Mouse (Mus musculus): ENCODE measurements around the gene AC124502.3. TPM values are rescaled to one million over a fixed set of nuclear protein-coding genes. Genes with fewer than 3 reads are reported as not detected.

AC124502.3 gene
- total RNA-seq, 4 experiments from 2014 or later: 0.59 to 3.9 (median 1.9) TPM

DNA sequence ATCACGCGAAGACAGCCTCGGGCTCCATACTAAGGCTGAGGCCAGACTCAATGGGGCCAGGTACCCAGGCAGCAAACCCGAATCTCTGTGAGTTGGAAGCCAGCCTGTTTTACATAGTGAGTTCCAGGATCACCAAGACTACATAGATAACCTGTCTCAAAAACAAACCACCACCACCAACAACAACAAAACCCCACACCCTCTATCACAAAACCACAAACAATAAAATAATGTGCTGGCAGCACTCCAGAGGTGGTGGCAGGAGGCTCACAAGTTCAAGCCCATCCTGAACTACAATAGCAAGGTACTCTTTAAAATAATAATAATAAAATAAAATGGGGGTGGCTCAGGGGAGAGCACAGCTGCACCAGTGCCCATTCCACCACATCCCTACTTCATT, 2.1 kb upstream of the AC124502.3 start:
- DNase-seq: no peak

DNA sequence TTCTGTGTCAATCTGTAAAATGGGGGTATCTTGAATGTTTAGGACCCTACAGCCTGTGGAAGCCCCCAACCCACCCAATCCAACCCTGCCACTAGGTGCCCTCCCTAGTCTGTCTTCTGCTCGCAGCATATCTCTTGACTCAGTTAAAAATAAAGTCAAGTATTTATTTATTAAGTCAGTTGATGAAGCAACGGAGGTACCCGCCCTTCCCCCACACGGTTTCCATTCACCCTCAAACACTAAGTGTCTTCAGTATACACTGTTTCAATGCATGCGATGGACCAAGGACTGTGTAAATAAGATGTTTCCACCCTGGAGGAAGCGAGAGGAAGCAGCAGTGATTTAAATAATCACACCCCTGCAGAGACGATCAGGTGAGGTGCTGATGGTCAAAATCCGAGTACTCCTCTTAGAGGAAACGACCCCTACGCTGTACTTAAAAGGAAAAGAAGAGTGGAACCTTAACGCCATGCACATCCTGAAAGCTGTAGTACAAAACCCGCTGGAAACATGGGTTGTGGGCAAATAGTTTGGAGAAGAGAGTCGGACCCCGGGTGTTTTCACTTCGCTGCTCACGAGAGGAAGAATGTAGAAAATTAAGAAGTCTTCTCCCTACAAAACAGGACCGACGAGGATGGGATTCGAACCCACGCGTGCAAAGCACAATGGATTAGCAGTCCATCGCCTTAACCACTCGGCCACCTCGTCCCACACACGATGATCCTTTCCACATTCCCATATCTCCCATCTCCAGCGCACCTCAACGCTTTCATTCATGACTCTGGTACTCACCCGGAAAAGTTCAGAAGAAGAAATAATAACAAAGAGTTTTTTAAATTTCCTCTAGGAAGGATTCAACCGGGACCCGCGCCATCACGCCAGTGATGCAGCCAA, 766 bp upstream of the AC124502.3 start:
- peak; percentile 78 for DNase-seq

DNA sequence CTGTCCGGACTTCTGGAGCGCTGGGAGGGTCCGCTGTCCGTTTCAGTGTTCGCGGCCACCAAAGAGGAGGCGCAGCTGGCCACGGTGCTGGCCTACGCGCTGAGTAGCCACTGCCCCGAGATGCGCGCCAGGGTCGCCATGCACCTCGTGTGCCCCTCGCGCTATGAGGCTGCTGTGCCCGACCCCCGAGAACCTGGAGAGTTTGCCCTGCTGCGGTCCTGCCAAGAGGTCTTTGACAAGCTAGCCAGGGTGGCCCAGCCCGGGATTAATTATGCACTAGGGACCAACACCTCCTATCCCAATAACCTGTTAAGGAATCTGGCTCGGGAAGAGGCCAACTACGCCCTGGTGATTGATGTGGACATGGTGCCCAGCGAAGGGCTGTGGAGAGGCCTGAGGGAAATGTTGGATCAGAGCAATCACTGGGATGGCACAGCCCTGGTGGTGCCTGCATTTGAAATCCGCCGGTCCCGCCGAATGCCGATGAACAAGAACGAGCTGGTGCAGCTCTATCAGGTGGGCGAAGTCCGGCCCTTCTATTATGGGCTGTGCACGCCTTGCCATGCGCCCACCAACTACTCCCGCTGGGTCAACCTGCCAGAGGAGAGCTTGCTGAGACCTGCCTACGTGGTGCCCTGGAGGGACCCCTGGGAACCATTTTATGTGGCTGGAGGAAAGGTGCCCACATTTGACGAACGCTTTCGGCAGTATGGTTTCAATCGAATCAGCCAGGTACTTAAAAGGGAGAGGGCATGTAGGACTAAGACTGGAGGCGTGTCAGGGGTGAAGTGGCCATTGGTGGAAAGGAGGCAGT, 817 bp downstream of the AC124502.3 start:
- no peak for DNase-seq

DNA sequence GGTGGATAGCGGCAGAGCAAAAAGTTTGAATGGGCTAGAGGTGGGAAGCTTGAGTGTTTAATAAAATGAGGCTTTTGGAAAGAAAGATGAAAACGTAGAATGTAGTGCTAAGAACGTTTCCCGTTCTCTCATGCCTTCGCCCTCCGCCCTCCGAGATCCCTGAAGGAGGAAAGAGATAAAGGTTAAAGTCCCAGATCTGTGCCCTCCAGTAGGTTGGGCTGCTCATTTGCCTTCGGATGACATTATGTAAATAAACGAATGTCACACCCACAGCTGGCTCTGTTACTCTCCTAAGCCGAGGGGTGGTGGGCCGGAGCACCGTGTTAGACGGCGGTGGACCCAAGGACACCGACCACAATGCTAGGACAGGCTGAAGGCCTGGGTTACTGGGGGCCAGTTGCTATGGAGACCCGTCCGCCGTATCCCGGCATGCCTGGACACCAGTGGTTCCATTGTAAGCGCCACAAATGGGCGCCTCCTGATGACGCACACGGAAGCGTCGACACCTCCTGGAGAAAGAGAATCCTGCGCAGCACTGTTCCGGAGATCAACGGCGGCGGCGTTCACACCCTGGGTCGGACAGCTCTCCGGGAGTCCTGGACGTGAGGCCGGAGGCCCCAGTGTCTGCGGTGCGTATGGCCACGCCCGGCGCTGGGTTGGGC, 2.3 kb downstream of the AC124502.3 start, which contains the start of gene Brms1:
Gene Brms1, plus strand, starts transcription at position 493 of the 662 bp plus-strand sequence.
- DNase-seq: peak; percentile 91

DNA sequence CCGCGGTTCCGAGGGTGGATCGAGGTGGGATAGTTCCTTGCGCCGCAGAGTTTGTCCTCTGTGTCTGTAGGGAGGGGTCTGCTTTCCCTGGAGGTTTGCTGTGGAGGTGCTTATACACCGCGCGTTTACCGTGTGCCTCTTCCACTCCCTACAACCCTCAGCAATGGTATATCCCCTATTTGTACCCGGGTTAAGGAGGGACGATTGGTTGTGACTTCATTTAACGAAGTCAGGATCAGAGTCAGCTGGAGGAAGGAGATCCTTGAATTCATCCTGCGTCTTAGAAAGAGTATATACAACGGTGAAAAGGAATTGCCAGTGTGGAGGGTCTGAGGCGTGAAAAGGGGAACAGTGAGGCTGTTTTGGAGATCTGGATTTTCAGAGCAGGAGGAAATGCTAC, 2.9 kb downstream of the AC124502.3 start:
- no peak for DNase-seq

DNA sequence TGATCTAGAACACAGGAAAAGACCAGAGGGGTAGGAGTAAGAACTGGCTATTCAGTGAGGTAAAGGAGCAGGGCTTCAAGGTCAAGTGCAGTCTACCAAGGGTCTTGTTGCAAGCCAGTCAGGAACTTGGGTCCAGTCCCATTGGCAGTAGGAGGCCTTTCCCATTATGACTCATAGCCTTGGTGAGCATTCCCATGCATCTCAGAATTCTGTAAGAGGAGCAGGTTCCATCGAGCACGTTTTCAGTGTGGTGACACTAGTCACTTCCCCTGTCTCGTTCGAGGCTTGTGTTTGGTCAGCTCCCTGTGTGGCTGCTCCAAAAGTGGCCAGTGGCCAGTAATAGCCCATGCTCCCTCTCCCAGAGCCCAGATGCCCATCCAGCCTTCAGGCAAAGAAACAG, 6.8 kb downstream of the AC124502.3 start:
- DNase-seq: no peak

DNA sequence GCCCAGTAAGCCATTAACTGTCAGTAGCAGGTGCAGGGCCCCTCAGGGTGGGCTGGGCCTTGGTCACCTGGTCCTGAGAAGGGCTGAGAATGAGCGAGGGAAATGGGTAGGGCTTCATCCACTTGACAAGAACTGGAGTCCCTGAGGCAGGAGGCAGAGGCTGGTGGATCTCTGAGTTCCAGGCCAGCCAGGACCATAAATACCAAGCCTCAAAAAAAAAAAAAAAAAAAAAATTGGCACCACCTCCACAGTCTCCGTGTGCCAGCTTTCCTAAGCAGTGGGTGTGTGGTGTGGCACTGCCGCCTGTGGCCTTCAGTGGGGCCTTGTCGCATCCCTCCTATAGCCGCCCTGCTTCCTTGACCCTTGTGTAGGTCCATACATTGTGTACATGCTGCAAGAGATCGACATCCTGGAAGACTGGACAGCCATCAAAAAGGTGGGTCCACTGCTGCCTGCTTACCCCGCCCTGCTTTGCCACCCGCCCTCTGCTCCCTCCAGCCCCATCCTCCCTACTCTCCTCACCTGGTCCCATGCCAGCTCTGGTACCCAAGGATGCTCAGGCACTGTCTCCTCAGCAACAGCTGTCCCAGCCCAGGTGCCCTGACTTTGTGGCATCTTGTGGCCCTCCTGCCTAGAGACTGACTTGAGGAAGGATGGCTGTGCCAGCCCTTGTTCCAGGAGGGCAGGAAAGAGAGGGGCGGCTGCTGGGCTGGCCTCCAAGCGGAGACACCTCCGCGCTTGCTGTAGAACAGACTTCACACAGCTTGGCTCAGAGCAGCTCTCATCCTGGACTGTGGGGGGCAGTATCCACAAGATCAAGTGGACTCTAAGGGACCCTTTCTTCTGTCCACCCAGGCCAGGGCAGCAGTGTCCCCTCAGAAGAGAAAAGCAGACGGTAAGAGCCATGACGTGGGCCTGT, 9.7 kb downstream of the AC124502.3 start:
- no peak for DNase-seq

DNA sequence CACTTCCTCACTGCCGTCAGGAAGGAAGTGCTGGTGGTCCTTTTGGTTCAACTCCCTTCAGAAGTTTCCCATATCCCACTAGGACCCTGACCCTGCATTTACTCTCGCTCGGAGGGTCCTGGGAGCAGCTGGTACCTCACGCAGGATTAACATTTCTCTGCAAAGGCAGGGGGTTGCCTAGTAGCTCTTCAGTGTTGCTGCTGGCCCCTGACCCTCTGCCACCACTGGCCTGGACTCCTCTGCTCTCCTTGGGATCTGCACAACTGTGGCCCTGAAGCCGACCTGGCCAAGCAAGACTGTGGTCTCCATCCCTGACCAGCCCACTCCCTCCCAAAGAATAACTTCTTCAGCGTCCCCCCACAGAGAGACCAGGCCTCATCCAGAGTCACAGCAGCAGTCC, 10.6 kb downstream of the AC124502.3 start:
- no peak for DNase-seq

DNA sequence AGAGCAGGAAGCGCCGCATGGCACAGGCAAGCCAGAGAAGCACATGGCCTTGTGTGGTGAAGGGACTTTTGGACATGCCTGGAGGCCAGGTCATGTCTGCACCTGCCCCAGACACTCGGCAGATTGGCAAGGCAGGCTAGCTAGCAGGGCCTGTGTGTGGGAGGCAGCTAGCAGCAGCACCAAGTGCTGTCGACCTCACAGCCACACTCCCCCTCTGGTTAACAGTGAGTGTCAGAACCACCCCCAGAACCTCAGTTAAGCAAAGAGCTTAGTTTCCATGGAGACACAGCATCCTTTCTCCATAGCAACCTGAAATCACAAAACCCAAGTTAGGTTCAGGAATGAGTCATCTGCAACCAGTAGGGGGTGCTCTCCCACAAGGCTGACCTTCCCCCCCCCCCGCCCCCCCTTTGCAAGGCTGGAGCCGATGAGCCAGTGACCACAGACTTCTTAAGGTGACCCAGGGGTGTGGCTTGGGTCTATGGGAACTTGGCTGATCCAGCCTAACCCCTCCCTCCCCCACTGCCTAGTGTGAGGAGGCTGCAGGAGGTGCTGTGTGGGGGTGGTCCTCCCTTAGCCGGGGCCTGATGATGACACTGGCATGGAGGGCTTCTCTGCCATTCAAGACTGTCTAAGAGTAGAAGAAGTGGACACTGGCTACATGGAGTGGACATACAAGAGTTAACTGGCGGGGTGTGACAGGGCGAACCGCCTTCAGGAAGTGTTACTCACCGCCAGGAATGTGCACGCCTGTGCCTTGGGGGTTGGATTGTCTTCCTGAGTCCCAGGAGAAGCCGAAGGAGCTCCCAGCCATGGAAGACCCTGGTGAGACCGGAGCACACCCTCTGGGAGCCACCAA, 11.6 kb downstream of the AC124502.3 start, which contains the start of gene Rin1:
Gene Rin1, plus strand, starts transcription at position 435 of the 859 bp plus-strand sequence.
- peak; percentile 61 for DNase-seq

DNA sequence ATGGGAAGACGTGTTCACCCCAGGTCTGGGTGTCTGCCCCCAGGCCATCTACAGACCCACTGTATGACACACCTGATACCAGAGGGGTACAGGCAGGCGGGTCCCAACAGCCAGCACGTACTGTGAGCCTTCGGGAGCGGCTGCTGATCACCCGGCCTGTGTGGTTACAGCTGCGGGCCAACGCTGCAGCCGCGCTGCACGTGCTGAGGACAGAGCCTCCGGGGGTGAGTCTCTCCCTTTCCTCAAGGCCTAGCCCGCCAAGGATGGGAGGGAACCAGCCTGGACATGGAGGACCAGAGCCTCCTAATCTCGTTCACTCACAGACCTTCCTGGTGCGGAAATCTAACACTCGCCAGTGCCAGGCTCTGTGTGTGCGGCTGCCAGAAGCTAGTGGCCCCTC, 12.3 kb downstream of the AC124502.3 start:
- DNase-seq: no peak

DNA sequence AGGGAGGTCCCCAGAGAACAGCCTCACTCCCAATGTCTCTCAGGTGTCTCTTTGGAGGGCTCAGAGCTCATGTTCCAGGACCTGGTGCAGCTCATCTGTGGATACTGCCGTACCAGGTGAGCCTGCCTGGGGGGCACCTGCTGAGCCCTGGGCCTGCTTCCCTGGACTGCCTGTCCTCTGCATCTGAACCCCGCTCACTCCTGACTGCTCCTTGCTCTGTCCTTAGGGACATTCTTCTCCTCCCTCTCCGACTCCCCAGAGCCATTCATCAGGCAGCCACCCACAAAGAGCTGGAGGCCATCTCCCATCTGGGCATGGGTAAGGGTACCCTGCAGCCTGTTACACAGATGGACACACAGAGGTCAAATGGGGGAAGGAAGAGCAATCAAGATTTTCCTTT, 12.8 kb downstream of the AC124502.3 start:
- no peak for DNase-seq

DNA sequence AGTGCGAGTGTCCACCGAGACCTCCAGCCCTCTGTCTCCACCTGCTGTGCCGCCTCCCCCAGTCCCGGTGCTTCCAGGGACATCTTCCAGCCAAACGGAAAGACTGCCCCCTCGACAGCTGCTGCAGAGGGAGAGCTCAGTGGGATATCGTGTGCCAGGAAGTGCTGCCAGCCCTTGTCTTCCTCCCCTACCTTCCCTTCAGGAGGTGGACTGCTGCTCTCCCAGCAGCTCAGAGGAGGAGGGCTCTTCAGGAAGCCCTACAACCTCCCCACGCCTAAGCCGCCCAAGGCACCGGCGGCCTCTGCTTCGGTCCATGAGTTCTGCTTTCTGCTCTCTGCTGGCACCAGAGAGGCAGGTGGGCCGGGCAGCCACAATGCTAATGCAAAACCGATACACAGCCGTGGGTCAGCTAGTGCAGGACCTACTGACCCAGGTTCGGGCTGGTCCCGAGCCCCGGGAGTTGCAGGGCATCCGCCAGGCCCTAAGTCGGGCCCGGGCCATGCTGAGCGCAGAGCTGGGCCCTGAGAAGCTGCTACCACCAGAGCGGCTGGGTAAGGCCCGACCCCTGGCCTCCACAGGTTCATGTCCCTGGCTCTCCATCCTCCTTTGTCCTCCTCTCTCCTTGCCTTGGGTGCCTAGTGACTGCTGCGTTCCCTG, 13.6 kb downstream of the AC124502.3 start:
- DNase-seq: no peak

DNA sequence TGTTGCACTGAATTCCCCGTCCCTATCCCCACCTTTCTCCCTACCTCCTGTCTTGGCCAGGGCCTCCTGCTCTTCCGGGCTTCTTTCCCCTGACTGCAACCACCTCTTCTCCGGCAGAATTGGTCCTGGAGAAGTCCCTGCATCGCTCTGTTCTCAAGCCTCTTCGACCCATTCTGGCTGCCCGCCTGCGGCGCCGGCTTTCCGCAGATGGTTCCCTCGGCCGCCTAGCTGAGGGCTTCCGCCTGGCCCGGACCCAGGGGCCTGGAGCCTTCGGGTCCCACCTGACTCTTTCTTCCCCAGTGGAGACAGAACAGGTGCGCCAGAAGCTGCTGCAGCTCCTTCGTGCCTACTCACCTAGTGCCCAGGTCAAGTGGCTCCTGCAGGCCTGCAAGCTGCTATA, 14.2 kb downstream of the AC124502.3 start:
- DNase-seq: no peak

DNA sequence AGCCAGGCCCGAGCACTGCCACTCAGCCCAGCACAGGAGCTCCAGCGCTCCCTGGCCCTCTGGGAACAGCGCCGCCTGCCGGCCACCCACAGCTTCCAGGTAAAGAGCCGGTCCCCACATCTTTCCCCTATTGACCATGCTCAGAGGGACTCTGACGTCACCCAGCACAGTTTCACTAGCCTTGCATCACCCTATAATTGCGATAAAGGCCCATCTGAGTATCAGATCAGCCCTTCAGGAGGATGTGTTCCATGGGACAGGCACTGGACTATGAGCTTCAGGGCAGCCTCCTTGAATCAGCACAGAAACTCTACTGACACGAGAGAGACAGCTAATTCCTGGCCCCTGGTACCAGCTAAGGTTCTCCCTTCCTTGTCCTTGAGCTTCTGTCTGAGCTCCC, 15.2 kb downstream of the AC124502.3 start:
- DNase-seq: no peak

DNA sequence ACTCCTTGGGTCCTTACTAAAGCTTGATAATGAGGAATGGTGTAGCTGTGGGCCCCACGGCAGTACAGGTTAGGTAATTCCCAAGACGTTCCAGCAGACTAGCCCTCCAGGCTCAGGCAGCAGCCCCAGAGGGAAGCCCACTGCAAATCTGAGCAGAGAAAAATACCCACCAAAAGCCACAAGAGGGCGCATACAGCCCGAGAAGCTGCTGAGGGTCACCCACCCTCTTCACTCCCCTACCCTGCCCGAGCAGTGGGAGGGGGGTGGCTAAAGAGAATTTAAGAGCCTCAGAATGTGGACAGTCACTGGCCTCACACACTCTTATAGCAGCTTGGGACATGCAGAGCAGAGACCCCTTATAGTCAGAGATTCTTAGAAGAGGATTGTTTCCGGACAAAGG, 17.6 kb downstream of the AC124502.3 start:
- DNase-seq: no peak

DNA sequence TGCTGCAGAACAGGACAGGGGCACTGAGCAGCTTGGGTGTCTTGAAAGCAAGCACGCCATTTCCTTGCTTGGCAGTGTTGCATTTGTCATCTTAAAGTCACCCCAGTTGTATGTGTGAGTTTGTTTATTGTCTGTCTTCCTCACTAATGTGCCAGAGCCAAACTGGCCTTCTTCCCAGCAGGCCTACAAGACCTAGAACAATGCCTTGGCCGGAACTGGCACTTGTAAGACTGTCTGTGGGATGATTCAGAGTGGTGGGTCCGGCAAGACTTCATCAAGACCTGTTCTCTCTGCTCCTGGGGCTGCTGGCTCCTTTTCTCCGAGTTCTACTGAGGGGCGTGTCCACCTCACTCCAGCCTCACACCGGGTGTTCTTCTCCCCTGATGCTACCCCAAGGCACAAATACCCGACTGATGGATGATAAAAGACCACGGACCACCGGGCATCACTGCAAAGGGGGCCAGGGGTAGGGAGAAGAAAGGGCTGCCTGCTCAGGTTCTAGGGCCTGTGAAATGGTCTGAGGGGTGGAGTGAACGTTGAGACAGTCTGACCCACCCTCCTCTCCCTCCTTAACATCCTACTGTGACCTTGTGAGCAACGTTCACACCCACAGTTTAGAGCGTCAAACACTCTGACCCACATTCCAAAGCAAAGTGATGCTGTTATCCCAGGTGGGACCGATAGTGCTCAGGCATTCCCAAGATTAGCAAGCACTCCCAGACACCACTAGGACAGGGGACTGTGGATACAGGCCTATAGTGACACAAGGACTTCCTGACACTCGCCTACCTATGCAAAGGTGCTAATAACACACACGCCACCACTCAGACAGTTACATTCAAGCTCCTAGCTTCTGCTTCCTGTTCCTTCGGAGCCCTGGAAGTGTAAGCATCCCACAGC, 19.4 kb downstream of the AC124502.3 start:
- DNase-seq: no peak

DNA sequence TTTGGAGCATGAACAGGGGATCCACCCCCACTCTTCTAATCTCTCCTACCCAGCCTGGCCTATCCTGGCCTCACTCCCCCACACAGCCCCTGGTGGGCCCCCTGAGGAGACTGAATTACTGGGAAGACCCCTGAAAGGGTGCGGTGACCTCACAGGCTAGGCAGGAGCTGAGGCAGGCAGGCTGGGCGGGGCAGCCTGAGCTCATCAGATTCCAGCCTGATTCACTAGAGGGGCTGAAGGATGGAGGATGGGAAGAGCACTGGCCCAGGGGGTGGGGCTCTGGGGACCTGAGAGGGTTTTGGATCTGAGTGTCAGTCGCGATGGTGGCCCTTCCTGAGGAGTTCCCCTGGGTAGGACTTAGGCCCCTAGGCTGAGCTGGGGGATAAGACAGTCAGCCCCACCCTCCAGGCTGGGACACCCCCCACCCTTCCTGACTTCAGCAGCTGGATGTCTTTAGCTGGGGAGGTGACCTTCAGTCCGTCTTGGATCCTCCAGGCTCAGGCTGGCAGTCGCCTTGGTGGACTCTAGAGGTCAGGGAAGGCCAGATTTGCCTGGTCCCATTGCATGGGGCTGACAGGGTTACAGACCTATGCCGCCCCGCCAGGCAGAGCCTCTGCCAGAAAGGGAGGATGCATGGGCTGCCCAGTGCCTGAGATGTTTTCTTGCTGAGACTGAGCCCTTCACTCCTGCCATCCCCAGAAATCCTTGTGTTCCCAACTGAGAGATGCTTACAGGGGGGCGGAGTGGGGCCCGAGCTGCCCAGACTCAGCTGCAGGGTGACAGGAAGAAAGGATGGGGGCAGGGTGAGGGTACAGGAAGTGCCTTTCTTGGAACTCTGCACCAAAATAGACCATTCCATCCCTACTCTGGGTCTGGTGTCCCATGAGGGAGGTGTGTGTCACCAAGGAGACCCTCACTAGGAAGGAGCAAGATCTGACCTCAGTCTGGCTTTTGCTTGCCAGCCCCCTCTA, 20.4 kb downstream of the AC124502.3 start:
- no peak for DNase-seq
